Mouse (Mus musculus) midbrain, embryonic 16.5 days (tissue): ENCODE measurements around the gene Fkbp9. TPM values are rescaled to one million over a fixed set of nuclear protein-coding genes. Genes with fewer than 3 reads are reported as not detected.

Experiments used
- ATAC-seq: fragments of 200-750 bp; cut with Nextera tagmentation; 2 replicates; pipeline ENCODE4 v1.8.0; 2017; ENCODE audit warnings: moderate TSS enrichment
- H3K27ac ChIP-seq: fragments of 300-500 bp; sonication (generic); 2 replicates; pipeline ENCODE4 v1.5.1; 2014; ENCODE audit warnings: mild to moderate bottlenecking, low read length, mixed read lengths
- H3K27me3 ChIP-seq: fragments of 300-500 bp; sonication (generic); 2 replicates; pipeline ENCODE4 v1.6.1; 2014; ENCODE audit warnings: low read depth, low read length, mixed read lengths; ENCODE audit not compliant: control insufficient read depth, insufficient read depth
- H3K36me3 ChIP-seq: fragments of 300-500 bp; sonication (generic); 2 replicates; pipeline ENCODE4 v1.6.1; 2014; ENCODE audit warnings: mild to moderate bottlenecking, low read length, moderate library complexity, mixed read lengths; ENCODE audit not compliant: control insufficient read depth, insufficient read depth
- H3K4me1 ChIP-seq: fragments of 300-500 bp; sonication (generic); 2 replicates; pipeline ENCODE4 v1.6.1; 2014; ENCODE audit warnings: mild to moderate bottlenecking, low read length, mixed read lengths; ENCODE audit not compliant: control insufficient read depth, insufficient read depth
- H3K4me2 ChIP-seq: fragments of 300-500 bp; sonication (generic); 2 replicates; pipeline ENCODE4 v1.6.1; 2014; ENCODE audit warnings: mild to moderate bottlenecking, low read length, mixed read lengths
- H3K4me3 ChIP-seq: fragments of 300-500 bp; sonication (generic); 2 replicates; pipeline ENCODE4 v1.5.1; 2014; ENCODE audit warnings: low read depth, mild to moderate bottlenecking, low read length, moderate library complexity, mixed read lengths
- H3K9ac ChIP-seq: fragments of 300-500 bp; sonication (generic); 2 replicates; pipeline ENCODE4 v1.6.1; 2014; ENCODE audit warnings: low read depth, low read length, mixed read lengths
- H3K9me3 ChIP-seq: fragments of 300-500 bp; sonication (generic); replicated peaks from 2 replicates; pipeline ENCODE4 v1.6.1; 2014; ENCODE audit warnings: mild to moderate bottlenecking, low read length, mixed read lengths; ENCODE audit not compliant: control insufficient read depth, poor library complexity, severe bottlenecking
- WGBS: fragments of 180-500 bp; shearing (Covaris S2); extraction: QIAGEN DNeasy Blood & Tissue Kit; methylation state at CpG from one replicate; pipeline ENCODE4 v1.1.7; 2014; 5-methylcytosine and 5-hydroxymethylcytosine counted together
- polyA plus RNA-seq: library from polyadenylated mRNA; unstranded; fragments of >200 nt; fragmentation: Nextera tagmentation; extraction: Ambion mirVana; gene quantifications from 2 replicates; pipeline ENCODE4 v1.2.1, GENCODE M21; 2015

The Fkbp9 gene
- polyA plus RNA-seq, 1 experiment from 2014 or later = 30.8 TPM

- 86% methylated on average over 12 of the region's 12 CpGs for WGBS
- H3K4me3 ChIP-seq = no peak overlapping the region
- H3K27me3 ChIP-seq = no peaks in the 10 kb centered on the region
- H3K27ac ChIP-seq = no peak overlapping the region
- no peak overlapping the region for H3K9ac ChIP-seq
- no peak overlapping the region for H3K4me2 ChIP-seq
- H3K36me3 ChIP-seq = no peaks in the 10 kb centered on the region
- ATAC-seq = no peak
- no peaks in the 10 kb centered on the region for H3K9me3 ChIP-seq
- peaks cover 14% of the 10 kb centered on the region for H3K4me1 ChIP-seq
These were observed 85.9 kb downstream of the Fkbp9 start for GRCm38 (mm10) chr6:56917578-56918368.

GRCm38 (mm10) chr6:56919330-56920044 is 87.6 kb downstream of the Fkbp9 start:
- 90% methylated on average over 7 of the region's 7 CpGs for WGBS
- Histone ChIP-seq H3K9me3 (no peaks in the 10 kb centered on the region), H3K4me3 (no peak overlapping the region), H3K4me2 (no peak overlapping the region), H3K27ac (no peak overlapping the region), H3K4me1 (peaks cover 14% of the 10 kb centered on the region), H3K27me3 (no peaks in the 10 kb centered on the region), H3K36me3 (no peaks in the 10 kb centered on the region), H3K9ac (no peak overlapping the region)
- no peak for ATAC-seq

- Histone ChIP-seq H3K36me3 (no peaks in the 10 kb centered on the region), H3K9me3 (no peaks in the 10 kb centered on the region), H3K9ac (no peak overlapping the region), H3K4me3 (no peak overlapping the region), H3K4me1 (peaks cover 19% of the 10 kb centered on the region), H3K27ac (no peak overlapping the region), H3K4me2 (no peak overlapping the region), H3K27me3 (no peaks in the 10 kb centered on the region)
- no peak for ATAC-seq
- 88% methylated on average over 12 of the region's 12 CpGs for WGBS
These were observed 88.6 kb downstream of the Fkbp9 start for GRCm38 (mm10) chr6:56920222-56921092.

- peak overlapping the region; percentile 73 for H3K4me3 ChIP-seq
- under 1% methylated on average over 25 of the region's 25 CpGs for WGBS
- no peak for ATAC-seq
- peak overlapping the region; percentile 84 for H3K9ac ChIP-seq
- H3K4me2 ChIP-seq = peak overlapping the region; percentile 65
- H3K36me3 ChIP-seq = no peaks in the 10 kb centered on the region
- H3K9me3 ChIP-seq = no peaks in the 10 kb centered on the region; the same call in 1 of the 2 replicates
- peaks cover 19% of the 10 kb centered on the region for H3K4me1 ChIP-seq
- peak overlapping the region; percentile 89 for H3K27ac ChIP-seq
- no peaks in the 10 kb centered on the region for H3K27me3 ChIP-seq
These were observed 91.5 kb downstream of the Fkbp9 start for GRCm38 (mm10) chr6:56923331-56923725.

- Histone ChIP-seq H3K4me2 (peak within 1 kb of the TSS; percentile 65), H3K27me3 (no peaks in the 10 kb centered on the region), H3K4me3 (peak within 1 kb of the TSS; percentile 73), H3K36me3 (no peaks in the 10 kb centered on the region), H3K4me1 (peaks cover 19% of the 10 kb centered on the region), H3K27ac (peak within 1 kb of the TSS; percentile 89), H3K9me3 (peaks cover 2% of the 10 kb centered on the region; the same call in 1 of the 2 replicates), H3K9ac (peak within 1 kb of the TSS; percentile 84)
- ATAC-seq = peak; percentile 97
- WGBS = 3% methylated on average over 64 of the region's 64 CpGs
These were observed 92.2 kb downstream of the Fkbp9 start, which contains the start of the genes Nt5c3 and Vmn1r4 for GRCm38 (mm10) chr6:56923726-56924707. Nt5c3 (minus strand) TSS chr6:56923932. Vmn1r4 (plus strand) TSS chr6:56924015.

Other genes starting within 250 kb of the Fkbp9 start
- 65.2 and 82.3 TPM in 2 replicates for gene Lsm5, start 127.3 kb upstream of the Fkbp9 start, polyA plus RNA-seq
- 25.9 and 31.6 TPM in 2 replicates for gene Avl9, start 117.2 kb upstream of the Fkbp9 start, polyA plus RNA-seq
- gene Kbtbd2, start 34.2 kb upstream of the Fkbp9 start, polyA plus RNA-seq = 23.9 and 29.4 TPM in 2 replicates
- gene Nt5c3, start 91.9 kb downstream of the Fkbp9 start, polyA plus RNA-seq = 181 and 186 TPM in 2 replicates
- gene Vmn1r4, start 92.0 kb downstream of the Fkbp9 start, polyA plus RNA-seq = 0.76 and 0.92 TPM in 2 replicates
- not detected in 2 replicates for gene Vmn1r5, start 138.2 kb downstream of the Fkbp9 start, polyA plus RNA-seq
- not detected in 2 replicates for gene Vmn1r6, start 165.2 kb downstream of the Fkbp9 start, polyA plus RNA-seq
- not detected in 2 replicates for gene Vmn1r7, start 193.3 kb downstream of the Fkbp9 start, polyA plus RNA-seq
- gene Vmn1r8, start 200.2 kb downstream of the Fkbp9 start, polyA plus RNA-seq = not detected in 2 replicates
- gene Vmn1r9, start 234.7 kb downstream of the Fkbp9 start, polyA plus RNA-seq = not detected in 2 replicates